Mouse (Mus musculus) inflammation-experienced regulatory T-cells, adult 6 months (primary cell): Measurements from ENCODE around the gene Tubb4a. TPM values are rescaled to one million over a fixed set of nuclear protein-coding genes. Genes with fewer than 3 reads are reported as not detected.

Experiments
- ATAC-seq: one replicate; pipeline ENCODE4 v1.8.0; 2017
- polyA plus RNA-seq, 3 experiments: library from polyadenylated mRNA; unstranded; fragments of 100-300 nt; shearing (Covaris generic); gene quantifications; one replicate each; pipeline ENCODE4 v1.2.1; 2017

The Tubb4a gene
- polyA plus RNA-seq, 3 experiments from 2014 or later: 2.2 to 5.4 (median 3.9) TPM

- ATAC-seq: no peak
These were observed 31.3 kb downstream of the Tubb4a start for GRCm38 (mm10) chr17:57056246-57056645.

- ATAC-seq: peak; percentile 64
These were observed 35.9 kb downstream of the Tubb4a start for GRCm38 (mm10) chr17:57051679-57052078.

- ATAC-seq: no peak
These were observed 38.8 kb downstream of the Tubb4a start for GRCm38 (mm10) chr17:57048816-57049215.

- no peak for ATAC-seq
These were observed 40.2 kb downstream of the Tubb4a start for GRCm38 (mm10) chr17:57047406-57047805.

GRCm38 (mm10) chr17:57041554-57041953, 46.0 kb downstream of the Tubb4a start, which contains the start of gene Slc25a41:
Gene Slc25a41, minus strand, starts transcription at chr17:57041654.
- no peak for ATAC-seq

DNA sequence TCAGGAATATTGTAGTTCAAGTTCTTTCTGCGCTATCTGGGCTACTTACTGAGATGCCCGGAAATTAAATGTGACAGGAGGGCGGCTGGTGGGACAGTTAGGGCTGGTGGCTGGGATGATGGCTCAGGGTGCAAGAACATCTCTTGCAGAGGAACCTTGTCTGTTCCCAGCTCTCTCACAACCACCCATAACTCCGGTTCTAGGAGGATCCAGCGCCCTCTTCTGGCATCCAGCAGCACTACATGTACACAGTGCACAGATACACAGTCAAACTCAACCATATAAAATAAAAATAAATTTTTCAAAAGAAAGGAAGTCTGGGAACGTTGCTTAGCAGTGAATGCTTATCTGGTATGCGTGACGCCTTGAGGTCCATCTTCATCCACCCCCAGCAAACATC, 48.6 kb downstream of the Tubb4a start:
- no peak for ATAC-seq

DNA sequence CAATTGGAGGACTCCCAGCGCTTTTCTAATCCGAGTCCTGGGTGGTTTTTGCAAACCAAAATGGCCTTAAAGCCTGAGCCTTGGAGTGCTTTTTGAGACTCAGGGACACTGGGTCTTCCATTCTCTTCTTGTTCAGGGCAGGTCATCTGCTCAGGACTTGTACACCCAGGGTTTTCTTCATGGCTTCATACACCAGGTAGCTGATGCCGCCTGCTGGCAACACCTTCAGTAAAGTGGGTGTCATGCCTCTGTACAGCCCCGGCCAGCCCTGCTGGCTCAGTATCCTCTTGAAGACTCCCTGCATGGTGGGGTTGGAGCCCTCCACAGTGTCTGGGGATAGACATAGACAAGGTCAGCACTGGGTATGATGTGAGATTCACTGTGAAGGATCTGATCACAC, 54.7 kb downstream of the Tubb4a start:
- ATAC-seq: no peak

GRCm38 (mm10) chr17:57031661-57032420, 55.7 kb downstream of the Tubb4a start:
- ATAC-seq: peak; percentile 88

GRCm38 (mm10) chr17:57030931-57031660, 56.5 kb downstream of the Tubb4a start, which contains the start of gene Khsrp:
Gene Khsrp, minus strand, starts transcription at chr17:57031522.
- ATAC-seq: no peak

Other genes starting within 250 kb of the Tubb4a start
- gene Acsbg2, start 213.3 kb downstream of the Tubb4a start, polyA plus RNA-seq: not detected
- gene 1700061G19Rik, start 212.3 kb downstream of the Tubb4a start, polyA plus RNA-seq: under 1 TPM; 0.21 to 0.57 (median 0.28) TPM
- gene Mllt1, start 152.4 kb downstream of the Tubb4a start, polyA plus RNA-seq: 1 to 10 TPM; 5.4 to 6.2 (median 5.6) TPM
- not detected for gene Acer1, start 105.7 kb downstream of the Tubb4a start, polyA plus RNA-seq
- 100 to 1,000 TPM in 2 of 3 experiments, 10 to 100 TPM in 1; 61.9 to 113 (median 112) TPM for gene Clpp, start 97.5 kb downstream of the Tubb4a start, polyA plus RNA-seq
- gene Alkbh7, start 90.4 kb downstream of the Tubb4a start, polyA plus RNA-seq: 10 to 100 TPM; 20.3 to 29.1 (median 22.2) TPM
- gene Pspn, start 87.8 kb downstream of the Tubb4a start, polyA plus RNA-seq: 1 to 10 TPM in 1 of 3 experiments, under 1 TPM in 1, not detected in 1; 0.82 to 1.5 TPM
- 10 to 100 TPM; 66.8 to 86.1 (median 78.3) TPM for gene Gtf2f1, start 76.5 kb downstream of the Tubb4a start, polyA plus RNA-seq
- gene Gm17949, start 76.3 kb downstream of the Tubb4a start, polyA plus RNA-seq: 1 to 10 TPM in 1 of 3 experiments, under 1 TPM in 2; 0.51 to 1.7 (median 0.67) TPM
- 10 to 100 TPM; 17.4 to 36.4 (median 31.4) TPM for gene Khsrp, start 56.3 kb downstream of the Tubb4a start, polyA plus RNA-seq
- gene Slc25a41, start 46.1 kb downstream of the Tubb4a start, polyA plus RNA-seq: not detected
- gene Crb3, start 28.7 kb downstream of the Tubb4a start, polyA plus RNA-seq: 1 to 10 TPM in 1 of 3 experiments, under 1 TPM in 2; 0.94 to 2.4 (median 0.99) TPM
- 1 to 10 TPM; 1.0 to 3.1 (median 2.6) TPM for gene Slc25a23, start 27.9 kb downstream of the Tubb4a start, polyA plus RNA-seq
- 100 to 1,000 TPM; 183 to 288 (median 219) TPM for gene Dennd1c, start 9.3 kb downstream of the Tubb4a start, polyA plus RNA-seq
- gene Tnfsf9, start 17.5 kb upstream of the Tubb4a start, polyA plus RNA-seq: 10 to 100 TPM in 2 of 3 experiments, 1 to 10 TPM in 1; 9.6 to 30.9 (median 15.9) TPM
- 1 to 10 TPM; 1.6 to 5.2 (median 3.4) TPM for gene Cd70, start 62.0 kb upstream of the Tubb4a start, polyA plus RNA-seq
- 10 to 100 TPM; 13.3 to 15.2 (median 14.1) TPM for gene Tnfsf14, start 106.4 kb upstream of the Tubb4a start, polyA plus RNA-seq
- gene C3, start 140.4 kb upstream of the Tubb4a start, polyA plus RNA-seq: 1 to 10 TPM; 1.0 to 3.6 (median 1.8) TPM
- 10 to 100 TPM; 49.0 to 66.3 (median 56.5) TPM for gene Gpr108, start 160.7 kb upstream of the Tubb4a start, polyA plus RNA-seq
- 1 to 10 TPM; 1.0 to 4.4 (median 3.6) TPM for gene Trip10, start 161.7 kb upstream of the Tubb4a start, polyA plus RNA-seq
- 10 to 100 TPM; 66.1 to 89.2 (median 85.7) TPM for gene Vav1, start 191.3 kb upstream of the Tubb4a start, polyA plus RNA-seq